Mouse (Mus musculus) c-Kit-negative CD71-positive TER-119-positive erythroid progenitor cells, embryonic 14.5 days (primary cell): ENCODE measurements at regions not wholly inside any gene's neighbourhood (a gene's known extent, or its start where the extent isn't known, plus 50 kb on each side); places are given as distances from the start of the nearest gene placed in this dataset.

Experiments used
- DNase-seq: peaks from one replicate; pipeline ENCODE4 v3.0.0-alpha.2; 2013; ENCODE audit warnings: low read depth, low spot score

DNA sequence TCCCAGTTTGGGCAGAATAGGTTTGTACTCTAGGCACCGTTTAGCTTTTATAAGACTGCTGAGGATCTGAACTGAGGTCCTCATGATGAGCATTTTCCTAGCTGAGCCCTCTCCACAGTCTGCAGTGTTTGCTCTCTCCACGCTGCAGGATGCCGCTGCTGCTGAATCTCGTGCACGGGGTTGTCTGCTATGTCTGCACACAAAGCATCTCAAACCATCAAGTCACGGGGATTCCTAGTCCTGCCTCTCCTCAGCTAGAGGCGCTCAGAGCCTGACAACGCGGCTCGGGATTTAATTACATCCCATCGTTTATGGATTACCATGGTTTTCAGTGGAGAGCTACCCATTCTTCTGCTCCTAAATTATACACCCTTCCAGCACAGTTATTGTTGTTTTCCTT, 175.6 kb downstream of the Rnf144b start:
- no peak for DNase-seq

DNA sequence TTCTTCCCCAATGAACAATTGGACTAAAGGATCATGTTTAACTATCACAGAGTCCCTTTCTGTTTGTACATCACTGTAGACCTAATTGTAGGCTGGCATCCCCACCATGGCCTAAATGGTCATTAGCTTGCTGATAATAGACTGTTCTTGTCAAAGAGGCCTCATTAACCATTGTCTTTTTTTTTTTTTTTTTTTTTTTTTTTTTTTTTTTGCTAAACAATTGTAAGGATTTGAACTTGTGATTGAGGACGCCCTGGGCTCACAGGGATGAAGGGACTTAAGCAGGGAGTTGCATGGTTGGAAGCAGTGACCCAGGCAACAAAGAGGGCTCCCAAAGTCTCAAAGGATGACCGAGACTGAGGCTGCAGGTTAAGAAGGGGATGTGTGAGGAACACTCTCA, 178.0 kb downstream of the Rnf144b start:
- no peak for DNase-seq

DNA sequence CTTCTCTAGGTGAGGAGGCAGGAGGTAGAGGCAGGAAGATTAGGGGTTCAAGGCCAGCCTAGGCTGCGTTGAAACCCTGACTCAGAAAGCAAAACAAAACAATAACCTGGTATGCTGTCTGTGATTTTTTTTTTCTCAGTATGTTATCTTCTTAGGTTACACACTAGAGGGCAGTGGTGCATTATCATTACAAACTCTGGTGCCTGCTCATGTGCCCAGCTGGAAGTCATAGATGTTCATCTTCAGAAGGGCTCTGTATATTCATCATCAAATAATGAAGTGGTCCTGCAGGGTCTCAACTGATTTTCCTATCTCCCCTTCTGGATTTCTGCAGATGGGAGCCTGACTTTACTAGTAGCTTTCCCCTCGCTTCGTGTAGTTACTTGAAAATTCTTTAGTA, 178.6 kb downstream of the Rnf144b start:
- DNase-seq, result no peak

DNA sequence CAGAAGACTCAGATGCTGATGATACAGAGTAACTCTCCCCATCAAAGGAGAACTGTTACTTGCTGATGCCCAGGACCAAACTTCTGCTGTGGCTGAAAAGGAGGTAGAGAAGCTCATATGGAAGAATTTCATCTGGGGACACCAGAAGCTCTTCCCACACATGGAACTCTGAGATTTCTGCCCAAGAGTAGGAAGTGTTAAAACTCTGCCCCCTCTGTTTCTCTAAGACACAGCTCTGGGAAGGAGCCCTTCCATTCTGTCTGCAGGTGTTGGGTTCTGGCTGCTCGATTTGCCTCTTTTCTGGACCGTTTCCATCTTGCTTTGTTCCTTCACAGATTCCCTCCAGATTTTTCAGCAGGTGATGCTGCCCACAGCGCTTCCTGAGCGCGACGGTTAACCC, 187.0 kb downstream of the Rnf144b start:
- DNase-seq, result no peak

DNA sequence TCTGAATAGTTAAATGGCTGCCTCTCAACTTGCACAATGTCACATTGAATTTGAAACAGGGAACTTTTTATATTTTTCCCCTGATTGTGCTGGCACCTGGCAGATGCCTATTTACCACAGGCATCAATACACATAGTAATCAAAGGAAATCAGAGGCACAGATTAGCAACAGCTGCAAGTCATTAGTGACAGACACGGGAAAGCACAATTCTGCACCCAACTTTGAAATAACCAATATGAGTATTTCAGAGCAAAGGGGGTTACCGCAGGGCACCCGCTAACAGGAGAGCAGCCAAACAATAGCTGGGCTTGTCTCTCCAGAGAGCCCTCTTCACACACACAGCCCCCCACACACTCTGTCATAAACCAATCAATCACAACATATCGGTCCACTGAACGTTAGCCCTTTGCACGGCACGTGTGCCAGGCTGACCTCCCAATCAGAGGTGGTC, 188.3 kb downstream of the Rnf144b start:
- no peak for DNase-seq

DNA sequence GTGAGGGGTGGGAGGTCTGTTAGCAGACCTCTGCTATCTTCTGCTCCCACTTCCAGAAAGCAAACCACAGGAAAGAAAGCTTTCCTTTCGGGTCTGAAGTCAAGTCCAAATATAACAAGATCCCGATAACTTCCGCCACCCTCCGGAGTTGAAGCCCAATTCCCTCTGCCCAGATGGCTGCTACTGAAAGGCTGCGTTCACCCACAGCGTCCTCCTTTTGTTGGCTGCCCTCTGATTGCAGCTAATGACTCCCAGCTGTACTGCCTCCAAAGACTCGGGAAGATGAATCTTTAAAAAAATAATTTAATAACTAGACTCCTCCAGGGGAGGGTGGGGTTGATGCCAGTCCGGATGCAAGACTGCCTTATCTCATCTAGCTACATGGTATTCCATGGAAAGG, 197.1 kb downstream of the Rnf144b start:
- no peak for DNase-seq

DNA sequence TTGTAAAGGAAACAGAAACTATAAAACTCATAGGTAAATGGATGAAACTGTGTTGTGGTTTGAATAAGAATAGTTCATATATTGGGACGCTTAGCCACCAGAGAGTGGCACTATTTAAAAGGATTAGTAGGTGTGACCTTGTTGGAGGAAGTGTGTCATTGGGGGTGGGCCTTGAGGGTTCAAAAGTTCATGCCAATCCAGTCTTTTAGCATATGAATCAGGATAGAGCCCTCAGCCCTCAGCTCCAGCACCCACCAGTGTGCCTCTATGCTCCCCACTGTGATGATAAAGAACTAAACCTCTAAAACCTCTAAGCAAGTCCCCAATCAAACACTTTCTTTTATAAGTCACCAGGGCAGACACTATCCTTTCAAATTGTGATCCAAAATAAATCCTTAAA, 199.4 kb downstream of the Rnf144b start:
- no peak for DNase-seq

DNA sequence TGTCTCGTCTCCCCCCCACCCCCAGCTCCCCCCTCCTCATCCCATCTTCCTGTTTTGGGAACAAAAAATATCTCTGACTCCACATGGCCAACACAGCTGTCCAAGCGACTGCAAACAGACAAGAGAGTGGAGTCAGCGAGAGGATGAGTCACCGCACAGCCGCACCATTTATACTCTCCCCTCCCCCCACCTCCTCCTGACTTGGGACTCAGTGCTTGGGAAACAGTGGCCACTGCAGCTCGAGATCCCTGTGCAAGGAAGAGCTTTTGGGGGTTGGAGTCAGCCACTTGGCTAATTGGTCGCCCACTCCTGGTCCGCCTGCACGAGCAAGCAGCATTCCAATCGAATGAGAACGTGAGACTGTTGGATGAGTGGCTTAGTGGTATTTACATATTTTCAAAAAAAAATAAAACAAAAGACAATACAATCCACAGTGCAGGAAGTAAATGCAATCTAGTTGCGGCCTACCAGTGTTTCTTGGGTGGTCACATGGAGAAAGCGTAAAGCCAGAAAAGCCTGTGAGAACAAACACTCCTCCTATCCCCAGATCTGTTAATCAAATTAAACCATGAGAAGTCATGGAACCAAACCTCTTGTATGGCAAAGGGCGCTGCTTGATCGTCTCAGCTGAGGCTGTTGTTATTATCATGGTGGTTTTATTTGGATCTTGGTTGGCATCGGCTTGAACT, 213.7 kb downstream of the Rnf144b start:
- DNase-seq, result no peak

DNA sequence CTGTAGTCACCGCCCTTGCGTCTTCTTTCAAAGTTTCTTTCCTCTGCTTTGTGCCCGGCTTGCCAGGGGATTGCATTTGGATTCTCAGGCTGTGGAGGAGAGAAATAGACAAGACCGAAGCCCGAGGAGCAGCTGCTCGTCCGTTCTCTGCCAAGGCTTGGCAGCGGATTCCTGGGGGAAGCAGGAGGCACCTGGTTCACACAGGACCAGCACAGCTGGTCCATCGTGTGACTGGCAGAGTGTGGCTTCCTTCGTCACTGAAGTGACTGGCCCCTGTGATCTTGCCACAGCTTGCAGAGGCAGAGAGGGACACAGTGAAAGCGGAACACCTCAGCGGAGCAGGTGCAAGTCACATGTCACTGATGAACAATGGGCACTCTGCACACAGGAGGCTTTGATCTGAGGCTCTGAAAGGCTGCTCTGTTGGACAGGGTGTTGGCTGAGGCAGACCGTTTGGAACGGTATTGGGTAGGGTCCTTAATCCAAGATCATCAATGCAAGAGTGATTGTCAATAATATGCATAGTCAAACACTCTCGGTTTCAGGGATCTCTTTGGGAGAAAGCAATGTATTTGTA, 214.5 kb downstream of the Rnf144b start:
- DNase-seq, result no peak

DNA sequence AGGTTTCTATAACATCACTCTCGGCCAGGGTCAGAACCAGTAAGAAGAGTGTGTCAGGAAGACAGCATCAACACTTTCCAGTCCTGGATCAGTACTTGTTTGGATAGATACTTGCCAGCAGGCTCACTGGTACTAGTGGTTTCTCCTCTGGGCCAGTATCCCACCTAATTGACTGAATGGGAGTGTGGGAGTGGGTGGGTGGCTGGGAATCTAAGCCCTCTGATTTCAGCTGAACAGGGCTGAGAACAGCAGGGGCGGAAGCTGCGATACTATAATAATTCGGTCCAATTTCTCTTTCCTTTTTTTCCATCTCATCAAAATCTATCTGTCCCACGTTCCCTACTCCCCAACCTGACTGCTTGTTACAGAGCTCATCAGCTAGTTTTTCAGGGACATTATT, 217.0 kb downstream of the Rnf144b start:
- DNase-seq, result no peak

DNA sequence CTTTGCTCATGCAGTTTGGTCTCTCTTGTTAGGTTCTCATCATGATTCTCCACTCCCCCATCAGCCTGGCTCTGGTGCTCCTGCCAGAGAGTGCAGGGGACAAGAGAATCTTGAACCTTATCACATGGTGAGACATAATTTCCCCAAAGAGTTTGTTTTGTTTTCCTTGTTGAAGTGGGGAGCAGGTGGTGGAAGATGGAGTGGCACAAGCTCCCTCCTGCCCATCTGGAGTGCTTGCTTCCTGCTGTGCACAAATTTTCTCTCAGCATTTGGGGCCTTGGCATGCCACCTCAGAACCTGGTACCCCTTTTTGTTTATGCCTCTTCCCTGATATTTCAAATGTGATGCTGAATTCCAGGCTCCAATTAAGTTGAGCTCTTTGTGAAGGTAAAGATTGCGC, 219.9 kb downstream of the Rnf144b start:
- no peak for DNase-seq

DNA sequence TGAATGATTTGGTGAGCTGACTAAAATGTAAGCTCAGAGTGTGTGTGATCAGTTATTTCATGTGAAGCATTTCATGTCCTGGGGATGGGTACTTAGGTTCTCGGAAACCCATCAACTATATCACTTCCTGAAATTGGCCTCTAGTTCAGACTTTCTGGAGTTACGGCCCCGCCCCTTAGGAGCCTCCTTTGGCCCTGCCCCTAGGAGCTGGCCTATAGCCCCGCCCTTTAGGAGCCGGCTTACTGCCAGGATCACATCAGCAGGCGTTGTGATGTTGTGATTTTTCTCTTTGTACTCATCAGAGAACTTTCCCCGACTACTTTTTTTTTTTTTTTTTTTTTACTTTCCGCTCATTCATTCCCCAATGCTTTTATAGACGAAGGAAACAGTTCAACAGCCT, 223.1 kb downstream of the Rnf144b start:
- peak; percentile 2 for DNase-seq

DNA sequence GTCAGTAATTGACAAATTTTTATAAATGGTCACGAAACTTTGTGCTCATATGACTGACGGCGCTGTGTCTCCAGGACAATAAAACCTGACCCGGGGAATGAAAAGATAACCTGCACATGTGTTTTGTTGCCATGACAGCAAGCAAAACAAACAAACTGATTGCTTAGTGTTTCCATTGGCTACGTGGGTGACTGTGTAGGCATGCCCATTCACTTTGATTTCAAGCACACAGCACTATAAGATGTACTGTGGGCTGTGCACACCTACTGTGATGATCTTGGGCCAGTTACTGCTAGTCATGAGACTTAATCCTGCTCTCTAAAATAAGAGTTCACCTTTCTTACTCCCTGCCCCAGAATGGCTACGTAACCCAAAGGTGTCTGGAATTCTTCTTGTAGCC, 225.4 kb downstream of the Rnf144b start:
- DNase-seq, result no peak

DNA sequence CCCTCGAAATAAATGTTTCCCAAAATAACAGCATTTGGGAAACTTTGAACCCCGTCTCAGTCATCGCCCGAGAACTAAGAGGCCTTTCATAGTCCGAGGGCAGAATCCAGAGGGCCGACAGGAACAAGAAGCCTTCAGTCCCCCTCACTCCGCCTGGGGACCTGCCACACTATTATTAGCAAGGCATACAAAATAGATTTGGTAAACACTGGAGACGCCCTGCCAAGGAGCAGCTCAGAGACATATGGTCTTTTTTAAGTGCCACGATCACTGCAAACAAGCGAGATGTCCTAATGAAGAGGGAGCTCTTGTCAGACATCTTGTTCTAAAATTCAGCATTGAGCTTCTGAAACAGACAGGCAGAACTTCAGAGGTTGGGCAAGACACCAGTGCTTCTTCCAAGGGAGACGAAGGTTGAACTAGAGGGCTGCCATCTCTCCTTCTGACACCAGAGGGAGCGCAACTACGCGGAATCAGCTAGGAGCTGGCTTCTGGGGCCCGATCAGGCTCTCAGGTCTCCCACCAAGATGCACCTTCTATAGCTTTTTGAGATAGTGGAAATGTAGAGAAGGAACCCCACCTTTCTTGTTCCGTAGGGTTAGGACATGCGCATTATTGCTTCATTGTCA, 226.2 kb downstream of the Rnf144b start:
- no peak for DNase-seq

DNA sequence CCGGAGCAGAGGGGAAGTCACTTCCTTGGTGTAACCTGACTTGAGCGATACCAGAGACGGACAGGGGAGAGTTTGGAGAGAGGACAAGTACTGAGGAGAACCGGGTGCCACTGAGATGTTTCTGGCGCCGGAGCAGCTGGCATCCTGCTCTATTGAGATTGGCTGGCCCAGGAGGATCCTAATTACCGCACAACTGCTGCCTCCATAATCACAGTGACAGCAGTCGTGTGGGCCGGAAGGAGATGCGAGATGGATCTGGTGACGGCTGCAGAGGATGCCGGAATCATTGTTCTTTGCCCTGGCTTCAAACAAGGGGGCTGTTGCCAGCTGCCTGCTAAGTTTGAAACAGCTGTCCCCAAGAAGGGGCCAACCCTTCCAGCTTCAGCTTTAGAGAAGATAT, 232.0 kb downstream of the Rnf144b start:
- DNase-seq, result no peak

DNA sequence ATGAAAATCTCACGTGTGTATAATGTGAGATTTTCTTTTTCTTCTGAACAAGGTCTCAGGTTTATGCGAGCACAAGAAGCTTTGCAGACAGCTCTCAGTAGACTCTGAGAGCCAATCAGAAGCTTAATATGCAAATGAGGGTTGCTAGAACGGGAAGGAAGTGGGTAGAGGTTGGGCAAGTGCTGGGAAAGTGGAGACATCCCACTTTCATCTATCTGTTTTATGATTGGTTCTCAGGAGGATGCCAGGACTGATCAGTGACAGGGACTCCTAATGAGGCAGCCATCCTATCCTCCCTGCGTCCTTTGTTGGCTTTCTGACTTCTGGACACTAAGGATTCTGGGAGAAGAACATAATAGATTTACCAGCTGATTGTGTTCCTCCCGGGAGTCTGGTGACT, 232.7 kb downstream of the Rnf144b start:
- no peak for DNase-seq

DNA sequence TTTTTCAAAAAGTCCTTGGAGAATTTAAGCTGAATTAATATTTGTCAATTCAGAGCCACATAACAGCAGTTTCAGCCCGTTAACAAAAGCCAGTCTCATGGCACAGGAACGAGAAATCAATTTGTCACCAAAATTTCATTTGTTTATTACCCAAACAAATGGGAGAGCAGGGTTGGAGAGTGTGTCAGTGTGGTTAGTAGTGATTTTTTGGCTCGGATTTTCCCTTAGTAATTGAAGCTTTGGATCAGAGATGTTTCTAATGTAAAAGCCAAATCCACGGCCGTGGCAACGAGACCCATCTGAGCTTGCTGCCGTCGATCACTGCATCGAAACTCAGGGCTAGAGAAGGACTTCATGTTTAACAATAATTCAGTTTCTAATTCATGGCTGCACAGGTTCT, 236.5 kb downstream of the Rnf144b start:
- no peak for DNase-seq

DNA sequence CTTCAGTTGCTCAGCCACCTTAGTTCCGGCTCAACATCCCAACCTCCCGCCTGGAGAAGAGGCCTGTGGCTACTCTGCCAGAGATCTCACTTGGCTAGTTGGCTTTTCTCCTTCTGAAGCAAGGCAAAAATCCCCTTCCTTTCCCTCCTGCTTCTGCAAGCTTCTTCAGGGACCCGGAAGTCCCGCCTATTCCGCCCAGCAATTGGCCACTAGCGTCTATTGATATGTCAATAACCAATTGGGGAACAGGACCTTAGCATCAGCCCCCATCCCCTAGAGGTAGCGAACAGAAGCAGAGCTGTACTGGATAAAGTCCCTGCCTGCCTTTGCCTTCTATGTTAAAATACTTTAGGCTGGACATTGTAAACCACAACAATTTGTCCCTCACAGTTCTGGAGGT, 243.3 kb downstream of the Rnf144b start:
- DNase-seq, result no peak

DNA sequence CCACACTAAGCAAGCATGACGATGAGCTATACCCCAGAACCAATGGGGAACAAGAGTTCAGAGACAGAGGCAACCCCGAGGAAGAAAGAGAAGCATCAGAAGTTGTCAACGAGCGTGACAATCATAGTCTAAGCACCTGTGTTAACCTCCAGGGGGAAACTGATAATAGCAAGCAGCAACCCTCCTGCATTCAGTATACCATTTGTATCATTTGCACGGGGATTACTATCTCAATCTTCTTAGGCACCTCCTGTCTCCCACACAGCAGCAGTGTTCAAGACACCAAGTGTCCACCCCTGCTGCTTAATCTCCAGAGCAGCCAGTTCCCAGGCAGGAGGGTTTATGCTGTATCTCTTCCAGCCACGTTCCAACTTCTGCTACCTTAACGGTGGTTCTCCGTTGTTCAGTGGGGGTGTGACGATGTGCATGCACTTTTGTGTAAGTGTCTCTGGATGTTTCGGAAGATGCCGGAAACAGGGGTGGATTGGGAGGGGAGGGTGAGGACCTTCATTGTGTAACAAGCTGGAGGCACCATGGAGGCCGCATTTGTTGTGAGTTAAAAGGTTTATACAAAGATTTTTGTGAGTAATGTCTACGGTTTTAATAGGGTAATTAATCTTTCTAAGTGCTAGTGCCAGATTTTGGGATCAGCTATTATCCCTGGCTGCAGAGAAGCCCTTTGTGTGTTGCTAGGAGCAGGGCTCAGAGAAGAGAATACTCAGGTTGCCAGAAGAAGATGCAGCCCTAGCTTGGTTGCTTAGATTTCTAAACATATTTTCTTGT, 245.8 kb downstream of the Rnf144b start:
- DNase-seq, result no peak

DNA sequence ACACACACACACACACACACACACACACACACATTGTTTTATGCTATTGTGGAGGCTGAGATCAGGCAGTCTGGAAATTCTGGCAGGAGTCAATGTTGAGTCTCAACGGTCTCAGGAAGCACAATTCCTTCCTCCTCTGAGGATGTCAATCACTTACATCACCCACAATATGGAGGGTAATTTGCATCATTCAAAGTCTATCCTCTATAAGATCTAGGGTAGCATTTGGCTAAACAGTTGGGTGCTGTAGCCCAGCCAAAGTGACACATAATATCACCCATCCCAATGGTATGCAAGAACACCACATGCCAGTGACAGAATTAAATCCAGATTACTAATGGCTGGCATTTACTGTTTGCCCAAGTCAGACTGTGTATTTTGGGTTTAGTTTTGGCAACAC, 252.1 kb downstream of the Rnf144b start:
- DNase-seq, result no peak

DNA sequence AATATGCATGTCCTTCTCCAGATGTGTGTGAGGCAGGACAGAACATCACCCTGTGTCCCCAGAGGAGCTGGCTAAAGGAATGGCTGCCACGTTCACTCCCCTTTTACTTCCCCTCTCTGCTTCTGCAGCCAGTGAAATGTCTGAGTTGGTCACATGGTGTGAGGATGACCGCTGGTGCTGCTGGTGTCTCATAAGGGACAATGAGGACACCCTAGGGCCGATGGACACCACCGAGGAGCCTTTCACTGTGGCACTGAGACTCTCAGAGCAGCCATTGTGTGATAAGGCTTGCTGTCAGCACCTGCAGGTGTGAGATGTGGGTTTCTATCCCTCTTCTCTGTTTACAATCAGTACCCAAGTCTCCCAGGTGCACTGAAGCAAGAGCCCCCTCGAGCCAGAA, 268.6 kb downstream of the Rnf144b start:
- no peak for DNase-seq

DNA sequence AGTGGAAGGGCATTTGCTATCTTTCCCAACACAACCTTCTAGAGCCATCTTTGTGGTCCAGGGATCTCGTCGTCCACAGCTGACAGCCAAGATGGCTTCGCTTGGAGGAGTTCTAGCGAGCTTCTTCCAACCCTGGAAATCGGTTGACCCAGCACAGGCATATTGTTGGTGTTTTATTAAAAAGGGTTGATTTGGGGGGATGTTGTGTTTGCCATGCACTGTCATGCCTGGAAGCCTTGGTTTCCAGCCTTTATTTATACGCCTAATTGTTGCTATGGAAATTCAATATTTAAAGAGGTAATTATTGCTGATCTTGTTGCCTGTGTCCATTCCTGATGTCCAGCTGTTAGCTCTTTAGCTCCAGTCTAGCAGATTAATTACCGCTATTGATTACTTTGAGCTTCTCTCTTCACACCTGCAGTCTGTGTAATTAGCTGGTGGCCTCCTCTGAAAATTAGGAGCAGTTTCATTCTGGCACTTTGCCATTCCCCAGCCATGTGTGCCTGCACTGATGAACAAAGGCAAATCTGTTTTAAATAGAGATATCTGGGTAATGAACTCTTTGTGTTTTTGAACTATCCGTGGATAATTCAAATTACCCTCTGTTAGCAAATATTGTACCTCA, 275.4 kb downstream of the Rnf144b start:
- no peak for DNase-seq
